Mouse (Mus musculus) midbrain, embryonic 13.5 days (tissue): Measurements from ENCODE around the gene Arl4c. TPM values are rescaled to one million over a fixed set of nuclear protein-coding genes. Genes with fewer than 3 reads are reported as not detected.

Source experiments
- ATAC-seq: fragments of 200-750 bp; cut with Nextera tagmentation; 2 replicates; pipeline ENCODE4 v1.8.0; 2017; ENCODE audit warnings: mild to moderate bottlenecking, moderate TSS enrichment, moderate library complexity
- H3K27ac ChIP-seq: fragments of 300-500 bp; sonication (generic); 2 replicates; pipeline ENCODE4 v1.5.1; 2015; ENCODE audit warnings: inconsistent platforms, mild to moderate bottlenecking, moderate library complexity
- H3K27me3 ChIP-seq: fragments of 300-500 bp; sonication (generic); 2 replicates; pipeline ENCODE4 v1.6.1; 2015; ENCODE audit warnings: mild to moderate bottlenecking, inconsistent platforms
- H3K36me3 ChIP-seq: fragments of 300-500 bp; sonication (generic); 2 replicates; pipeline ENCODE4 v1.6.1; 2015; ENCODE audit warnings: mild to moderate bottlenecking, inconsistent platforms
- H3K4me1 ChIP-seq: fragments of 300-500 bp; sonication (generic); replicated peaks from 2 replicates; pipeline ENCODE4 v1.6.1; 2015; ENCODE audit warnings: inconsistent platforms
- H3K4me2 ChIP-seq: fragments of 300-500 bp; sonication (generic); replicated peaks from 2 replicates; pipeline ENCODE4 v1.6.1; 2015; ENCODE audit warnings: moderate library complexity, mild to moderate bottlenecking, inconsistent platforms
- H3K4me3 ChIP-seq: fragments of 300-500 bp; sonication (generic); replicated peaks from 2 replicates; pipeline ENCODE4 v1.5.1; 2015; ENCODE audit warnings: mild to moderate bottlenecking, inconsistent platforms
- H3K9ac ChIP-seq: fragments of 300-500 bp; sonication (generic); replicated peaks from 2 replicates; pipeline ENCODE4 v1.6.1; 2015; ENCODE audit warnings: mild to moderate bottlenecking, inconsistent platforms
- H3K9me3 ChIP-seq: fragments of 300-500 bp; sonication (generic); 2 replicates; pipeline ENCODE4 v1.6.1; 2016; ENCODE audit warnings: mild to moderate bottlenecking, inconsistent platforms
- WGBS: fragments of 180-500 bp; shearing (Covaris S2); methylation state at CpG from one replicate; pipeline ENCODE4 v1.1.7; 2015; 5-methylcytosine and 5-hydroxymethylcytosine counted together
- polyA plus RNA-seq: library from polyadenylated mRNA; unstranded; fragments of >200 nt; fragmentation: Nextera tagmentation; extraction: Ambion mirVana; gene quantifications from 2 replicates; pipeline ENCODE4 v1.2.1, GENCODE M21; 2015

The Arl4c gene
- polyA plus RNA-seq, 1 experiment from 2014 or later, result 47.7 TPM

GRCm38 (mm10) chr1:88725716-88726115, 23.7 kb upstream of the Arl4c start:
- H3K27me3 ChIP-seq, result no peaks in the 10 kb centered on the region
- H3K4me2 ChIP-seq, result no peak overlapping the region
- no peak overlapping the region for H3K4me3 ChIP-seq
- H3K36me3 ChIP-seq, result no peaks in the 10 kb centered on the region
- WGBS, result 85% methylated on average over 1 of the region's 1 CpGs
- H3K9me3 ChIP-seq, result no peaks in the 10 kb centered on the region
- no peak for ATAC-seq
- no peak overlapping the region for H3K9ac ChIP-seq
- no peak overlapping the region for H3K27ac ChIP-seq
- H3K4me1 ChIP-seq, result no peaks in the 10 kb centered on the region

DNA sequence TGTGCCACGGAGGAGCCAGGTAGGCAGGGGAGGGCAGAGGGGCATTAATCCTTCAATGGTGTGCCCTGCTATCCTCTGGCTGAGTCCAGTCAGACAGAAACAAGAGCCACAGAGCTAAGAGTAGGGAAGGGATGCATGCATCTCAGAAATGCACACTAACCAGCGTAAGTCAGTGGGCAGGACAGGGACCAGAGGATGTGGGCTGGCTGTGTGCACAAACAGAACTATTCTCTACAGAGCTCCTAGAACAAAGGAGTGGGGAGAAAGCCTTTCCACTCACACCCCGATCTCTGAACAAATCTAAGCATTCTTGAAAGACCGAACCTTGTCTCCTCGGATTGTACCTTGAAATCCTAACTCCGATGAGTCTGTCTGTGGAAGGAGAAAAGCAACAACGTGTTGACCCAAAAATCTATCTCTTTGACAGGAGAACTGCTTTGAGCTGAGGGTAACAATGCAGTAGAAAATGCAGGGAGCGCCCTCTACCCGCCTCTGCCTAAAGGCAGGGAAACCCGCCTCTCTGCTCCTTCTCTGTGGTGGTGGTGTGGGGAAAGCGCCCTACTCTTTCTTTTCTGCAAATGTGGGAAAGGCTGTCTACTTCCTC, 18.7 kb upstream of the Arl4c start:
- H3K9me3 ChIP-seq, result no peaks in the 10 kb centered on the region
- whole genome bisulfite sequencing, result 52% methylated on average over 11 of the region's 11 CpGs
- H3K4me3 ChIP-seq, result no peak overlapping the region
- no peaks in the 10 kb centered on the region for H3K27me3 ChIP-seq
- H3K27ac ChIP-seq, result no peak overlapping the region
- no peak for ATAC-seq
- H3K9ac ChIP-seq, result no peak overlapping the region
- 0 out of 2 replicates have a peak, but pooled peaks cover 2% of the 10 kb centered on the region for H3K4me1 ChIP-seq
- no peaks in the 10 kb centered on the region for H3K36me3 ChIP-seq
- H3K4me2 ChIP-seq, result no peak overlapping the region

- Histone ChIP-seq H3K4me2 (no peak overlapping the region), H3K27me3 (no peaks in the 10 kb centered on the region), H3K9ac (no peak overlapping the region), H3K27ac (no peak overlapping the region), H3K9me3 (no peaks in the 10 kb centered on the region), H3K4me1 (0 out of 2 replicates have a peak, but pooled peaks cover 2% of the 10 kb centered on the region), H3K4me3 (no peak overlapping the region), H3K36me3 (no peaks in the 10 kb centered on the region)
- WGBS, result 86% methylated on average over 3 of the region's 3 CpGs
- no peak for ATAC-seq
Observed at GRCm38 (mm10) chr1:88718563-88718962, 16.5 kb upstream of the Arl4c start.

- no peaks in the 10 kb centered on the region for H3K9me3 ChIP-seq
- no peaks in the 10 kb centered on the region for H3K36me3 ChIP-seq
- no peak for ATAC-seq
- 77% methylated on average over 13 of the region's 13 CpGs for WGBS
- 0 out of 2 replicates have a peak, but pooled peaks cover 2% of the 10 kb centered on the region for H3K4me1 ChIP-seq
- H3K9ac ChIP-seq, result no peak overlapping the region
- H3K27ac ChIP-seq, result no peak overlapping the region
- H3K4me2 ChIP-seq, result no peak overlapping the region
- no peaks in the 10 kb centered on the region for H3K27me3 ChIP-seq
- H3K4me3 ChIP-seq, result no peak overlapping the region
Observed at GRCm38 (mm10) chr1:88717736-88718135, 15.7 kb upstream of the Arl4c start.

- 88% methylated on average over 6 of the region's 6 CpGs for WGBS
- Histone ChIP-seq H3K9me3 (no peaks in the 10 kb centered on the region), H3K36me3 (no peaks in the 10 kb centered on the region), H3K27me3 (peaks cover 6% of the 10 kb centered on the region; the same call in 1 of the 2 replicates), H3K4me2 (no peak overlapping the region), H3K9ac (no peak overlapping the region), H3K27ac (no peak overlapping the region), H3K4me1 (peaks cover 15% of the 10 kb centered on the region), H3K4me3 (no peak overlapping the region)
- no peak for ATAC-seq
Observed at GRCm38 (mm10) chr1:88712011-88712410, 10.0 kb upstream of the Arl4c start.

DNA sequence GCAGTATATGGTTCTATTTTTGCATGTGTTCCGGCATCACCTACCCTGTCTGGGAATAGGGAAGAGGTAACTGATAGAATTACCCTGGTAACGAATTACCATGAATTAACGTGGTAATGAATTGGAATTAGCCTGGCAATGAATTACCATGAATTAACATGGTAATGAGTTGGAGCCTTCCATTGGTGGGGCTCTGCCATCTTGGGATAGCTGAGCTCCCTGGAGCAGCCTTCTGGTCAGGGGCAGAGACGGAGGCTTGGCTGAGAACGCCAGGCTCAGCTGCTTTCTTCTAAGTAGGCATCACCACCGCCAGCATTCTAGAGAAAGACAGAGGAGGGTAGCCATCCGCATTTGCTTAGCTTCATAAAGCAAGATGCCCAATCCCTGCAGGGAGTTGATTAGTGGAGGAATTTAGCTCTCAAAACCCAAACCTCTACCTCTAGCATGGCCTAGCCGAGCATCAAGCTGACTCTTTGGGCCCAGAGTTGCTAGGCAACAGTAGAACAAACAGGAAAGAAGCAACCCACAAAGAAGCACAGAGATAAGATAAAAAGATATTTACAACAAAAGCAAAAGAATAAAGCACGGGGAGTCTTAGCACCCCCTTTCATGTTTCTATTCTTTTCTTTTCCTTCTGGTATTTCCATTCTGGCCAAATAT, 6.8 kb upstream of the Arl4c start:
- 39% methylated on average over 9 of the region's 9 CpGs for WGBS
- Histone ChIP-seq H3K4me1 (peaks cover 25% of the 10 kb centered on the region), H3K4me3 (no peak overlapping the region), H3K36me3 (no peaks in the 10 kb centered on the region), H3K27me3 (peaks cover 7% of the 10 kb centered on the region; the same call in 1 of the 2 replicates), H3K9ac (no peak overlapping the region), H3K27ac (peak overlapping the region; percentile 22), H3K4me2 (no peak overlapping the region), H3K9me3 (no peaks in the 10 kb centered on the region)
- ATAC-seq, result 0 out of 2 replicates have a peak, but pooled peaks have one; percentile 41

DNA sequence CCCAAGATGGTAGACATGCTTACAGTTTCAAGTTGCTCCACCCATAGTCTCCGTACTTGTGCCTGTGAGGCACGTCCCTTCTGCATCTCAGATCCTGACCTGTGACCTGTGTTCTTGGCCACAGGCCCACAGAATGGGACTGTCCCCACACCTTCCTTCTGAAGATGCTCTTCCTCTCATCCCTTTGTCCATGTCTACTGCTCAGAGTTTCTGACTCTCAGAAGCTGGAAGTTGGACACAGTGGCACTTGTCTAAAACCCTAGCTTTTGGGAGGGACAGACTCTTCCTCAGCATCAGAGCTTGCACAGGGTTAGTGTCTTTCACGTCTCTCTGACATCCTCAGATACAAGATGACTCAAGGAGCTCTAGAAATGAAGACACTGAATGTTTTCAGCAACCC, 6.2 kb upstream of the Arl4c start:
- Histone ChIP-seq H3K4me3 (no peak overlapping the region), H3K27me3 (peaks cover 10% of the 10 kb centered on the region; the same call in 1 of the 2 replicates), H3K9me3 (no peaks in the 10 kb centered on the region), H3K36me3 (no peaks in the 10 kb centered on the region), H3K9ac (no peak overlapping the region), H3K4me2 (no peak overlapping the region), H3K4me1 (peaks cover 25% of the 10 kb centered on the region), H3K27ac (peak overlapping the region; percentile 11; the same call in 1 of the 2 replicates)
- no peak for ATAC-seq
- WGBS, result 84% methylated on average over 3 of the region's 3 CpGs

DNA sequence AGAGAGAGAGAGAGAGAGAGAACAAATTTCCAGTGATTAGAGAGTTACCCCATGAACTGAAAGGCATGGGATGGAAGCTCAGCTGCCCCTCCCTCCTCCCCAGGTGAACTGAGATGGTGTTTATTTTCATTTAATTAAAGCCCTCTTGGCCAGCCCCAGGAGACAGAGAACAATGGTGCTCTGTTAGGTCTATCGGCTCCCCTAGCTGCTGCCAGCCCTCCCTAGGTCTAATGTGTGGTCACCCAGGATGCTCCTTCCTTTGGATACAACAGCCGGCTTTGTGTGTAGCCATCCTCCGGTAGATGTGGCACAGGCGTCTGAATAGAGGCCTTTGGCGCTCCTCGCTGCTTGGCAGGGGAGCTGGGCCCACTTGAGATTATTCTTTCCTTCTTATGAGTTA, 5.5 kb upstream of the Arl4c start:
- H3K4me3 ChIP-seq, result no peak overlapping the region
- no peaks in the 10 kb centered on the region for H3K36me3 ChIP-seq
- H3K27me3 ChIP-seq, result peaks cover 10% of the 10 kb centered on the region; the same call in 1 of the 2 replicates
- peaks cover 28% of the 10 kb centered on the region for H3K4me1 ChIP-seq
- no peak overlapping the region for H3K9ac ChIP-seq
- 26% methylated on average over 6 of the region's 6 CpGs for WGBS
- no peak overlapping the region for H3K27ac ChIP-seq
- ATAC-seq, result no peak
- H3K4me2 ChIP-seq, result no peak overlapping the region
- no peaks in the 10 kb centered on the region for H3K9me3 ChIP-seq

DNA sequence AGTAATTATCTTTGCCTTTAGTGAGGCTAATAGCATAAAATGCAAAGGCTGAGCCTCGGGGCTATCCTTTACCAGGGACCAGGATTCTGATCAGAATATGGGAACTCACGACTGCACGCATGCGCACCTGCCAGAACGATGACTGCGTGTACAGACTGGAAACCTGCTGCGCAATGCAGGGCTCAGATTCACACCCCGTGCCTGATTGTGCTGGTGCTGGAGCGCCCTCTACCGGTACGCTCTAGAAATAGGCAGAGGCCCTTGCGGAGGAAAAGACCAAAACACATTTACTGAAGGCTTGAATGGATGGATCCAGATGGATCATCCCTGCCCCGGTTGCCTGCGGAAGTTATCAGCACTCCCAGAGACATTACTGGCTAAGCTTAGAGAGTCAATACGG, 3.8 kb upstream of the Arl4c start:
- Histone ChIP-seq H3K36me3 (no peaks in the 10 kb centered on the region), H3K4me1 (peaks cover 31% of the 10 kb centered on the region), H3K27me3 (peaks cover 10% of the 10 kb centered on the region; the same call in 1 of the 2 replicates), H3K27ac (peak overlapping the region; percentile 49; the same call in 1 of the 2 replicates), H3K9me3 (no peaks in the 10 kb centered on the region), H3K4me2 (no peak overlapping the region), H3K4me3 (no peak overlapping the region), H3K9ac (no peak overlapping the region)
- WGBS, result under 1% methylated on average over 15 of the region's 15 CpGs
- peak; percentile 68 for ATAC-seq

DNA sequence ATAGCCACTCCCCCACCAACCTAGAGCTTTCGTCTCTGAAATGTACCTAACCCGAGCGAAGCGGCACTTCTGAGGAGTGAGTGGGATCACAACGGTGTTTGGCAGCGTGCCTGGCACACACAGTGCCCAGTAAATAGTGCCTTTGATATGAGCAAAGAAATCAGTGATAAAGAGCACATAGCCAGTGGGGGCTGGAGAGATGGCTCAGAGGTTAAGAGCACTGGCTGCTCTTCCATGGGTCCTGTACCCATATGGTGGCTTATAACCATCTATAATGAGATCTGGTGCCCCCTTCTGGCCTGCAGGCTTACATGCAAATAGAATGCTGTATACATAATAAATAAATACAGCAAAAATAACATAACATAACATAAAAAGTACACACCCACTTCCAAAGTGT, 3.0 kb upstream of the Arl4c start:
- WGBS, result 61% methylated on average over 6 of the region's 6 CpGs
- Histone ChIP-seq H3K27ac (no peak overlapping the region), H3K27me3 (peaks cover 10% of the 10 kb centered on the region; the same call in 1 of the 2 replicates), H3K9ac (no peak overlapping the region), H3K4me1 (peaks cover 31% of the 10 kb centered on the region), H3K4me3 (no peak overlapping the region), H3K9me3 (no peaks in the 10 kb centered on the region), H3K36me3 (no peaks in the 10 kb centered on the region), H3K4me2 (no peak overlapping the region)
- ATAC-seq, result no peak

- Histone ChIP-seq H3K4me3 (peak overlapping the region; percentile 95), H3K4me2 (peak overlapping the region; percentile 75), H3K27me3 (peaks cover 5% of the 10 kb centered on the region; the same call in 1 of the 2 replicates), H3K4me1 (peaks cover 36% of the 10 kb centered on the region), H3K9ac (peak overlapping the region; percentile 100), H3K27ac (peak overlapping the region; percentile 98), H3K9me3 (no peaks in the 10 kb centered on the region), H3K36me3 (peaks cover 17% of the 10 kb centered on the region)
- ATAC-seq, result peak; percentile 43
- WGBS, result under 1% methylated on average over 76 of the region's 78 CpGs
Observed at GRCm38 (mm10) chr1:88700961-88701861, 810 bp downstream of the Arl4c start.
